In the genomic region with DNA sequence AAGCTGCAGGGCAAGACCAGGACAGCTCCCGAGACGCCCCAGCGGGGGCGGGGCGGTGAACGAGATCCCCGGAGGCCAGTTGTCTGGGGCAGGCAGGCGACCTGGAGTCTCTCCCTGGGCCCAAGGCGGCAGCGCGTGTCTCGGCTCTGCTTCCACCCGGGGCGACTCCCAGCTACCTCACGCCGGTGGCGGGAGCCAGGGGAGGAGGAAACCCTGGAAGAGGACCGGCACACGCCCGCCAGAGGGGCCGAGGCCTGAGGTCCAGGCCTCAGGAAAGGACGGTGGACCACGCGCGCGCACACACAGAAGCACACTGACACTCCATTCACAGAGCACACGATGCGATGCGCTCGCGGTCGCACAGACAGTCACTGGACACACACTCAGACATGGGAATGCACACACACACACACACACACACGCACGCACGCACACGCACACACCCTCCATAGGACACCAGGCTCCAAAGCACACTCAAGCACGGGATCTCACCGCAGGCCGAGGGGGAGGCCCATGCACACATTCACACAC, we compare ENCODE assay signal across 8 mouse cellular contexts. TPM values are rescaled to one million over a fixed set of nuclear protein-coding genes. Genes with fewer than 3 reads are reported as not detected.
DNase-seq lines count a peak whose midpoint lies in the region; ATAC-seq lines count a peak whose summit lies in the region.

No protein-coding gene starts in this region.

- WGBS in forebrain, embryonic 10.5 days = 1% methylated on average over 38 of the region's 39 CpGs
- WGBS in limb, embryonic 13.5 days = 1% methylated on average over 37 of the region's 39 CpGs
- under 1% methylated on average over 37 of the region's 39 CpGs for WGBS in midbrain, embryonic 15.5 days

- H3K27ac ChIP-seq in forebrain, embryonic 10.5 days = peak overlapping the region; percentile 87
- H3K27ac ChIP-seq in limb, embryonic 13.5 days = no peak overlapping the region
- H3K27ac ChIP-seq in midbrain, embryonic 15.5 days = no peak overlapping the region

- H3K36me3 ChIP-seq in forebrain, embryonic 10.5 days (replicated peaks) = no peaks in the 10 kb centered on the region
- no peaks in the 10 kb centered on the region for H3K36me3 ChIP-seq in limb, embryonic 13.5 days
- no peaks in the 10 kb centered on the region for H3K36me3 ChIP-seq in midbrain, embryonic 15.5 days (replicated peaks)

- H3K9me3 ChIP-seq in forebrain, embryonic 10.5 days = no peaks in the 10 kb centered on the region
- no peaks in the 10 kb centered on the region for H3K9me3 ChIP-seq in limb, embryonic 13.5 days
- H3K9me3 ChIP-seq in midbrain, embryonic 15.5 days = no peaks in the 10 kb centered on the region

- peaks cover 72% of the 10 kb centered on the region for H3K4me1 ChIP-seq in forebrain, embryonic 10.5 days
- H3K4me1 ChIP-seq in limb, embryonic 13.5 days = peaks cover 42% of the 10 kb centered on the region
- peaks cover 28% of the 10 kb centered on the region for H3K4me1 ChIP-seq in midbrain, embryonic 15.5 days

- H3K27me3 ChIP-seq in forebrain, embryonic 10.5 days (ENCODE audit: poor library complexity, severe bottlenecking) = peaks cover 67% of the 10 kb centered on the region
- H3K27me3 ChIP-seq in limb, embryonic 13.5 days = peaks cover 41% of the 10 kb centered on the region
- peaks cover 34% of the 10 kb centered on the region for H3K27me3 ChIP-seq in midbrain, embryonic 15.5 days (replicated peaks)

- H3K9ac ChIP-seq in limb, embryonic 13.5 days = peak overlapping the region; percentile 82
- peak overlapping the region; percentile 55 for H3K9ac ChIP-seq in midbrain, embryonic 15.5 days

- ATAC-seq in limb, embryonic 13.5 days (ENCODE audit: low FRiP score, low read depth) = no peak
- peak; percentile 24; the same call in 1 of the 2 replicates for ATAC-seq in midbrain, embryonic 15.5 days (replicated peaks)
- ATAC-seq in frontal cortex, adult (ENCODE audit: low TSS enrichment) = no peak

- H3K4me3 ChIP-seq in forebrain, embryonic 10.5 days = peak overlapping the region; percentile 84
- H3K4me3 ChIP-seq in limb, embryonic 13.5 days = peak overlapping the region; percentile 69
- peak overlapping the region; percentile 55 for H3K4me3 ChIP-seq in midbrain, embryonic 15.5 days

- DNase-seq in B cell, adult 2 months = peak; percentile 31 to 37
- DNase-seq in adrenal gland, adult 18-20 months (ENCODE audit: low spot score in 2 of 2) = peak; percentile 44 to 50
- peak; percentile 52 for DNase-seq in forebrain, embryonic 10.5 days (ENCODE audit: extremely low spot score, low spot score)
- peak; percentile 43 for DNase-seq in heart, postnatal 4 days
- no peak for DNase-seq in right cerebral cortex, adult 2 months (ENCODE audit: low spot score in 2 of 2)

- peak overlapping the region; percentile 98 for H3K4me2 ChIP-seq in limb, embryonic 13.5 days (replicated peaks)
- H3K4me2 ChIP-seq in midbrain, embryonic 15.5 days = peak overlapping the region; percentile 97

RNA-seq across cellular contexts. Expression of gene Ptpru, which starts 1.7 kb away (rescaled TPM):
- 10 to 100 TPM; 49.3 to 55.5 TPM for total RNA-seq in adrenal gland, adult 18-20 months (2021)
- 26.5 and 27.0 TPM in 2 replicates for polyA plus RNA-seq in forebrain, embryonic 10.5 days (2016; fragmentation: Nextera tagmentation; extraction: Ambion mirVana)
- total RNA-seq in heart, postnatal 4 days (2021) = 1 to 10 TPM; 2.1 to 3.6 TPM
- polyA plus RNA-seq in limb, embryonic 13.5 days (2015; fragmentation: Nextera tagmentation; extraction: Ambion mirVana) = 14.6 and 20.0 TPM in 2 replicates
- polyA plus RNA-seq in midbrain, embryonic 15.5 days (2015; fragmentation: Nextera tagmentation; extraction: Ambion mirVana) = 22.1 and 27.9 TPM in 2 replicates

RNA-seq across cellular contexts. Expression of gene Mecr, which starts 6.9 kb away (rescaled TPM):
- 100 to 1,000 TPM in 1 of 2 experiments, 10 to 100 TPM in 1; 94.4 to 162 TPM for total RNA-seq in adrenal gland, adult 18-20 months (2021)
- polyA plus RNA-seq in forebrain, embryonic 10.5 days (2016; fragmentation: Nextera tagmentation; extraction: Ambion mirVana) = 57.6 and 60.2 TPM in 2 replicates
- total RNA-seq in heart, postnatal 4 days (2021) = 10 to 100 TPM; 22.4 to 25.2 TPM
- 40.5 and 44.1 TPM in 2 replicates for polyA plus RNA-seq in limb, embryonic 13.5 days (2015; fragmentation: Nextera tagmentation; extraction: Ambion mirVana)
- polyA plus RNA-seq in midbrain, embryonic 15.5 days (2015; fragmentation: Nextera tagmentation; extraction: Ambion mirVana) = 38.3 and 40.3 TPM in 2 replicates

RNA-seq across cellular contexts. Expression of gene Srsf4, which starts 37.0 kb away (rescaled TPM):
- total RNA-seq in adrenal gland, adult 18-20 months (2021) = 10 to 100 TPM; 59.7 to 62.5 TPM
- polyA plus RNA-seq in forebrain, embryonic 10.5 days (2016; fragmentation: Nextera tagmentation; extraction: Ambion mirVana) = 152 and 155 TPM in 2 replicates
- 10 to 100 TPM; 73.2 to 76.8 TPM for total RNA-seq in heart, postnatal 4 days (2021)
- 123 and 129 TPM in 2 replicates for polyA plus RNA-seq in limb, embryonic 13.5 days (2015; fragmentation: Nextera tagmentation; extraction: Ambion mirVana)
- 116 and 117 TPM in 2 replicates for polyA plus RNA-seq in midbrain, embryonic 15.5 days (2015; fragmentation: Nextera tagmentation; extraction: Ambion mirVana)

Comparison
In these comparisons a context has a peak if more than half of its experiments do, and no peak if none do; other contexts are left out.
1. DNase-seq: peak in B cell, adult 2 months (2 of 2), adrenal gland, adult 18-20 months (2 of 2), forebrain, embryonic 10.5 days (single experiment) and heart, postnatal 4 days (single experiment); none in right cerebral cortex, adult 2 months (0 of 2).
2. Peak in every context shown above with its lines, with median percentiles within 50 percentile points of each other: H3K4me3 ChIP-seq.